Mouse (Mus musculus): ENCODE data around the gene Tcf12.

Gene Tcf12

GRCm38 (mm10) chr9:71831756-71832699 lies 279.6 kb downstream of the Tcf12 start:
- DNase-seq: peak; percentile 72 to 77

GRCm38 (mm10) chr9:71830994-71831393 lies 280.7 kb downstream of the Tcf12 start:
- no peak for DNase-seq

GRCm38 (mm10) chr9:71830365-71830764 lies 281.3 kb downstream of the Tcf12 start:
- peak in 1 of 2 experiments; percentile 22 for DNase-seq

GRCm38 (mm10) chr9:71829753-71830152 lies 281.9 kb downstream of the Tcf12 start:
- no peak for DNase-seq

- DNase-seq: no peak
These were observed 282.5 kb downstream of the Tcf12 start for GRCm38 (mm10) chr9:71829137-71829536.

GRCm38 (mm10) chr9:71827371-71827770 lies 284.3 kb downstream of the Tcf12 start:
- DNase-seq: no peak

GRCm38 (mm10) chr9:71826040-71826525 lies 285.6 kb downstream of the Tcf12 start:
- DNase-seq: peak; percentile 39 to 71

- no peak for DNase-seq
These were observed 289.7 kb downstream of the Tcf12 start for GRCm38 (mm10) chr9:71822003-71822402.

GRCm38 (mm10) chr9:71818453-71818852 lies 293.2 kb downstream of the Tcf12 start:
- no peak for DNase-seq

GRCm38 (mm10) chr9:71816121-71816520 lies 295.6 kb downstream of the Tcf12 start:
- no peak for DNase-seq

GRCm38 (mm10) chr9:71813565-71813964 lies 298.1 kb downstream of the Tcf12 start:
- no peak for DNase-seq

GRCm38 (mm10) chr9:71812914-71813313 lies 298.8 kb downstream of the Tcf12 start:
- DNase-seq: no peak

- no peak for DNase-seq
These were observed 299.3 kb downstream of the Tcf12 start for GRCm38 (mm10) chr9:71812402-71812801.

GRCm38 (mm10) chr9:71811404-71811803 lies 300.3 kb downstream of the Tcf12 start:
- peak in 1 of 2 experiments; percentile 58 for DNase-seq

GRCm38 (mm10) chr9:71810723-71811122 lies 300.9 kb downstream of the Tcf12 start:
- no peak for DNase-seq

GRCm38 (mm10) chr9:71808640-71809254 lies 302.9 kb downstream of the Tcf12 start:
- no peak for DNase-seq

- DNase-seq: no peak
These were observed 303.9 kb downstream of the Tcf12 start for GRCm38 (mm10) chr9:71807801-71808200.

- peak; percentile 86 to 88 for DNase-seq
These were observed 305.3 kb downstream of the Tcf12 start for GRCm38 (mm10) chr9:71806422-71806805.

GRCm38 (mm10) chr9:71805646-71806421 lies 305.8 kb downstream of the Tcf12 start:
- DNase-seq: no peak

GRCm38 (mm10) chr9:71804116-71804515 lies 307.6 kb downstream of the Tcf12 start:
- no peak for DNase-seq

- no peak for DNase-seq
These were observed 308.4 kb downstream of the Tcf12 start for GRCm38 (mm10) chr9:71803281-71803680.

- DNase-seq: peak; percentile 50 to 80
These were observed 312.1 kb downstream of the Tcf12 start for GRCm38 (mm10) chr9:71799598-71799997.

- DNase-seq: no peak
These were observed 313.5 kb downstream of the Tcf12 start for GRCm38 (mm10) chr9:71798176-71798575.
